Mouse (Mus musculus): ENCODE measurements around the gene Palm2. TPM values are rescaled to one million over a fixed set of nuclear protein-coding genes. Genes with fewer than 3 reads are reported as not detected.
A peak's percentile ranks its signal among the peaks of the same experiment; 100 is the strongest.

The Palm2 gene
- polyA plus RNA-seq, 1 experiment from 2014 or later, result 2.9 TPM

DNA sequence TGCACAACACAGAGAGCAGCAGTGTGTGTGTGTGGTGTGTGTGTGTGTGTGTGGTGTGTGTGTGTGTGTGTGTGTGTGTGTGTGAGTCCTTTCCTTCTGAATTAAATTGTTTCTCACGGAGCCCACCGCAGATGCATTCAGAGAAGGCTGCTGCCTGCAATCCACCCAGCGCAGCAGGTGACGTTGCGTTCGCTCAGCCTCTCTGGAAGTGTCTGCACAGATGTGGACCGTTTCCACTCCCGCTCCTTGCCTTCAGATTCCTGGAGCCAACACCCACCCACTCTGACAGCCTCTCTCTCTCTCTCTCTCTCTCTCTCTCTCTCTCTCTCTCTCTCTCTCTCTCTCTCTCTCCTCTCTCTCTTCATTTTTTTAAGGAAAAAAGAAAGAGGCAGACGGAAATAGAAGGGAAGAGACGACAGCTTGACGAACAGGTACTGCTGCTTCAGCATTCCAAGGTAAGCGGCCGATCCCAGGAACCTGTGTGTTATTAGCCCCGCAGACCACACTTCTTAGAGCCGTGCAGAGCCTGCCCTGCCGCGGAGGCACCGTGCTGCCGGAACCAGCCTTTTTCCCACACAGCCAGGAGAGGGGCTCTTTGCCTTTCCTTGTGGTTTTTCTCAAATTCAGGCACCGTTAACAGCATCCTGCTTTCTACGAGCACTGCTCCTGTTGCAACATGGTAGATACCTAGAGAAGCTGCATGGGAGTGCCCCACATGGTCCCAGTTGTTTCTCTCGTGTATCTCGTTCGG is 203.8 kb downstream of the Palm2 start:
- peak; percentile 75; the same call in 1 of the 2 replicates for ATAC-seq (ENCODE audit: low FRiP score)
- Histone ChIP-seq H3K27ac (0 out of 2 replicates have a peak overlapping the region, but pooled peaks have one; percentile 11), H3K9me3 (no peaks in the 10 kb centered on the region), H3K4me3 (replicated peaks) (peak overlapping the region; percentile 30), H3K9ac (peak overlapping the region; percentile 29; the same call in 1 of the 2 replicates), H3K4me2 (peak overlapping the region; percentile 62), H3K4me1 (peaks cover 20% of the 10 kb centered on the region), H3K36me3 (replicated peaks) (no peaks in the 10 kb centered on the region), H3K27me3 (no peaks in the 10 kb centered on the region)
- WGBS, result 24% methylated on average over 24 of the region's 24 CpGs

DNA sequence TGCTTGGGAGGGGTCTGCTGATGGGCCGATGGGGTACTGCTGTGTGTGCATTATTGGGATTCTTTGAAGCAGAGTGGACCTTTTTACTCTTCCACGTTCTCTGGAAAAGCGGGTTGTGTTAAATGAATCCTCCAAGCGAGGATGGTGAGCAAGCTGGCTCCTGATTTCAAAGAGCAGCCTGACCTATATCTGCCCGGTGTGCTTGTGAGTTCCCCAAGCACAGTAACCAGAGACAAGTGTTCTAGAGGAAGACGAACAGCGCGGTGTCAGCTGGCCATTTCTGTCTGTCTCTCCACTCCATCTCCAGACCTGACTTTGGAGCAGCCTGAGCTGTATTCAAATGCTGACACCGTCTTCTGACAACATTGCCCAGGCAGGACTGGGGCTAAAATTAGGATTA is 204.9 kb downstream of the Palm2 start:
- ATAC-seq (ENCODE audit: low FRiP score), result no peak
- H3K4me3 ChIP-seq (replicated peaks), result no peak overlapping the region
- 80% methylated on average over 9 of the region's 9 CpGs for WGBS
- H3K9ac ChIP-seq, result no peak overlapping the region
- no peaks in the 10 kb centered on the region for H3K9me3 ChIP-seq
- H3K36me3 ChIP-seq (replicated peaks), result no peaks in the 10 kb centered on the region
- H3K27ac ChIP-seq, result no peak overlapping the region
- H3K4me2 ChIP-seq, result peak overlapping the region; percentile 62; the same call in 1 of the 2 replicates
- H3K4me1 ChIP-seq, result peaks cover 20% of the 10 kb centered on the region
- no peaks in the 10 kb centered on the region for H3K27me3 ChIP-seq

DNA sequence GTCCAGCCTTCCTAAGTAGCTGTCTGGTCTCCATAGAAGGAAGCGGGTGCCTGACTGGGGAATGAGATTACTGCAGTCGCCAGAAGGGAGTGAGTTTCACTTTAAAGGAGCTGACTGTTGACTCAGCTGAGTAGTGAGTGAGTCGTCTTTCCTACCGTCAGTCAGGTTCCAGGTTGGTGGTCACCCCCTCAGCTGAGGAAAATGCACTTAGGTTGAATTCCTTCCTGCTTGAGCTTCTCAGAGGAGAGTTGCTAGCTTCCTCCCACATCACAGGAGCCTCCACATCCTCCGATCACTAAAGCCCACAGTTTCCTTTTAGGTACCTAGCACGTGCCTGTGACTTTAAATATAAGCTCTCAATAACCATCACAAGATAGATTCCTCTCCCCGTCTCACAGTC is 206.2 kb downstream of the Palm2 start:
- H3K27ac ChIP-seq, result no peak overlapping the region
- H3K9ac ChIP-seq, result no peak overlapping the region
- no peaks in the 10 kb centered on the region for H3K9me3 ChIP-seq
- no peaks in the 10 kb centered on the region for H3K27me3 ChIP-seq
- no peak for ATAC-seq (ENCODE audit: low FRiP score)
- peaks cover 20% of the 10 kb centered on the region for H3K4me1 ChIP-seq
- H3K4me3 ChIP-seq (replicated peaks), result no peak overlapping the region
- WGBS, result 49% methylated on average over 7 of the region's 7 CpGs
- H3K36me3 ChIP-seq (replicated peaks), result no peaks in the 10 kb centered on the region
- no peak overlapping the region for H3K4me2 ChIP-seq

DNA sequence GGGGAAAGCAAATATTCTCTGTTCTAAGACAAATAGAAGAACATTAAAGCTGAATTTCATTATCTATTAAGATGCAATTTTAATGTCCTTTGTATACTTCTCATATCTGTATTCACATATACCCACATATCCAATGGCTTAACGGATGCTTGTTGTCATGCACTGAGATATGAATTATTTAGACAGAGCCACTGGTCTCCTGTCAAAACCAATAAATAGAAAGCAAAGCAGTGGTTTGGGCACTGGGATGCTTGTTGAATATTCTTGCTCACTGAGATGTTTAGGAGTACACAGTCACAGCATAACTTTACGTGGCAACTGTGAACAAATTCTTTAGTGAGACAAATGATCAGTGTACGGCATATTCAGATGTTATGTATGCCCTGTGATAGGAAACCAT is 206.9 kb downstream of the Palm2 start:
- Histone ChIP-seq H3K27me3 (no peaks in the 10 kb centered on the region), H3K36me3 (replicated peaks) (no peaks in the 10 kb centered on the region), H3K4me3 (replicated peaks) (no peak overlapping the region), H3K4me2 (no peak overlapping the region), H3K9me3 (no peaks in the 10 kb centered on the region), H3K27ac (no peak overlapping the region), H3K9ac (no peak overlapping the region), H3K4me1 (peaks cover 20% of the 10 kb centered on the region)
- 87% methylated on average over 3 of the region's 3 CpGs for WGBS
- ATAC-seq (ENCODE audit: low FRiP score), result no peak

DNA sequence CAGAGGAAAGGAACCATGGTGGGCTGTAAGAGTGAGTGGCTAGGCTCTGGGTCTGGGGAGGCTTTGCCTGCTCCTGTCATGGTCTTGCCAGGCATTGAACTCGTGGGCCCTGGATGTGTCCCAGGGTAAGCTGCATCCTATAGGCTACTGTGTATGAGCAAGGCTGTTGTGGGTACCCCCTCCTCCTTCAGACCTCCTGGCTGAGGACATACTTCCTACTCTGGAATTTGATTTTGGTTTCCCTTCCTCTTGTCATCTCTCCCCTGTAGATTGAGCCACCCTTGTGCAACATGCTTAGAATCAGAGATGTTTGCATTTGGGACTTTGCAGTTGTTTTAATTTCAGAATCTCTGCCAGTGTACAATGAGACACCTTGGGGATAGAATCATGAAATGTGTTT is 216.9 kb downstream of the Palm2 start:
- no peaks in the 10 kb centered on the region for H3K36me3 ChIP-seq (replicated peaks)
- H3K9ac ChIP-seq, result no peak overlapping the region
- no peak overlapping the region for H3K27ac ChIP-seq
- WGBS, result 87% methylated on average over 1 of the region's 1 CpGs
- H3K4me3 ChIP-seq (replicated peaks), result no peak overlapping the region
- no peak for ATAC-seq (ENCODE audit: low FRiP score)
- H3K27me3 ChIP-seq, result no peaks in the 10 kb centered on the region
- H3K9me3 ChIP-seq, result no peaks in the 10 kb centered on the region
- H3K4me2 ChIP-seq, result no peak overlapping the region
- no peaks in the 10 kb centered on the region for H3K4me1 ChIP-seq

DNA sequence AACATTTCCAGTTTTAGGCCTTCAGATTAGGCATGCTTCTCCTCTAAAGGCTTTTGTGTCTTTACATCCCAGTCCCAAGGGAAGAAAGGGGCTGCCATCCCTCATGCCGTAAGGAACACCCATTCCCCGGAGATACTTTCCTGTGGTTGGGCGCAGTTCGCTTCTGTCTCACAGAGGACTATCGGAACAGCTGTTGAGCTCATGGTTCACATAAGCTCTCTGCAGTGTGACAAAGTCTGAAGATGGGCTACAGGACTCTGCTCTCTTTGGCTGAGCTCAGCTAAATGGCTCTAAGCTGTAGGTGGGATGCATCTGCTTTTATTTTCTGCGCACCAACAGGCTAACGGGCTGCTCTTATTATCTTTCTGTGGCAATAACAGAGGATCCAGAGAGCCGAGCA is 217.5 kb downstream of the Palm2 start:
- no peak overlapping the region for H3K9ac ChIP-seq
- H3K4me2 ChIP-seq, result no peak overlapping the region
- no peaks in the 10 kb centered on the region for H3K4me1 ChIP-seq
- ATAC-seq (ENCODE audit: low FRiP score), result no peak
- 85% methylated on average over 8 of the region's 8 CpGs for WGBS
- H3K36me3 ChIP-seq (replicated peaks), result no peaks in the 10 kb centered on the region
- no peaks in the 10 kb centered on the region for H3K9me3 ChIP-seq
- H3K27ac ChIP-seq, result no peak overlapping the region
- no peaks in the 10 kb centered on the region for H3K27me3 ChIP-seq
- no peak overlapping the region for H3K4me3 ChIP-seq (replicated peaks)

DNA sequence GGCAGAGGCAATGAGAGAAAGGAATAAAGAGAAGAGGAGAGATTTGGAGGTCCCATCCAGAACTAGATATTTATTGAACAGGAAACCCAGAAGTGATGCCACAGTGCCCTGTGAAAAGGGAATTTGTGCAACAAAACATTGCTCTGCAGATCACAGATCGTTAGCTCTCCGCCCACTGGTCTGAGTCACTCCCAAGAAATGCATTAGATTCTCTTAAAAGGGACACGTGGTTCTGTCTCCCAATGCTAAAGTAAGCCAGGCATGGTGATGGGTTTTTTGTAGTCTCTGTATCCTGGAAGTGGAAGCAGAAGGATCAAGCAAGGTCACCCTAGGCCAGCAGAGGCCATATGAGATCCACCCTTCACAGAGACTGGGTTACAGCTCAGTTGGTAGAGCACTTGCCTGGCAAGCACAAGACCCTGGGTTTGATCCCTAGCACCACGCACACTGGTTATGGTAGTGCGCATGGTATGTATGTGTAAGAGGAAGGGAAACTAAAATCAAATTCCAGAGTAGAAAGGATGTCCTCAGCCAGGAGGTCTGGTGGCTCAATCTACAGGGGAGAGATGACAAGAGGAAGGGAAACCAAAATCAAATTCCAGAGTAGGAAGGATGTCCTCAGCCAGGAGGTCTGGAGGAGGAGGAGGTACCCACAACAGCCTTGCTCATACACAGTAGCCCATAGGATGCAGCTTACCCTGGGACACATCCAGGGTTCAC is 218.3 kb downstream of the Palm2 start:
- Histone ChIP-seq H3K4me3 (replicated peaks) (no peak overlapping the region), H3K9ac (no peak overlapping the region), H3K4me2 (no peak overlapping the region), H3K9me3 (no peaks in the 10 kb centered on the region), H3K27me3 (no peaks in the 10 kb centered on the region), H3K4me1 (no peaks in the 10 kb centered on the region), H3K36me3 (replicated peaks) (no peaks in the 10 kb centered on the region), H3K27ac (no peak overlapping the region)
- WGBS, result 81% methylated on average over 5 of the region's 5 CpGs
- no peak for ATAC-seq (ENCODE audit: low FRiP score)

DNA sequence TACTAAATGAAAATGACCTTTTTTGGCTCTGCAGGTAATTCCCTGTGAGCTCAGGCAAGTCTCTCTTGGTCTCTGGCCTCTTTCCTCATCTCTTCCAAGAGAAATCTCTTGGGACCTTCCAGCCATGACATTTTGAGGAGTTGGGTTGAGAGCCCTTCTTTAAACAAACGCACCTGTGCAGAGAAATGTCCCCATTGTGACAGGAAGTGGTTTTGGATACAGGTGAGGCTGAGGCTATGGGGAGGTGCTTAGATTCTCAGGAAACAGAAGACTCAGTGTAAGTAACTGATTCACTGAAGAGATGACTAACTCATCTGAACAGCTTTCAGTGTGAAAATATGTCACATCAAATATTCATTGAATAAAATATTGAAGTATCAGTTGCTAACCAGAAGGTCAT is 221.9 kb downstream of the Palm2 start:
- H3K9ac ChIP-seq, result no peak overlapping the region
- peaks cover 13% of the 10 kb centered on the region for H3K4me1 ChIP-seq
- no peaks in the 10 kb centered on the region for H3K36me3 ChIP-seq (replicated peaks)
- WGBS, result 81% methylated on average over 1 of the region's 1 CpGs
- H3K27ac ChIP-seq, result no peak overlapping the region
- no peaks in the 10 kb centered on the region for H3K9me3 ChIP-seq
- no peaks in the 10 kb centered on the region for H3K27me3 ChIP-seq
- no peak overlapping the region for H3K4me2 ChIP-seq
- no peak overlapping the region for H3K4me3 ChIP-seq (replicated peaks)
- ATAC-seq (ENCODE audit: low FRiP score), result no peak

DNA sequence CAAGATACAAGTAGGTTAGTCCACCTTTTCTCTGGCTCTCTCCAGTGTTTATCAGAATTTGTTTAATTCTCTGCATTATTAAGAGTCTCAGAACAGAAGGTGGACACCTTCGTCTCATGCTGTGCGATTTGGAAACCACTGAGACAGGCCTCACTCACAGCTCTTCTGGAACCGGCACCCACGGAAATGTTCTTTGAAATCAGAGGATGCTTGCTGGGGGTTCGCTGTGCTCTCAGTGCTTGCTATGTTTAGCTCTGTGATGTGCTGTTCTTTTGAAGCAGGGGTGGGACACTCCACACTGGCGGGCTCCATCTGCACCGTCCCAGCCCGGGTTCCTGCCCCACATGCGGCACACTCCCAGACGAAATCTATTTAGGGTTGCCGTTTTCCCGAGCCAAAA is 222.3 kb downstream of the Palm2 start:
- no peaks in the 10 kb centered on the region for H3K9me3 ChIP-seq
- 93% methylated on average over 12 of the region's 12 CpGs for WGBS
- H3K27ac ChIP-seq, result no peak overlapping the region
- no peak for ATAC-seq (ENCODE audit: low FRiP score)
- peaks cover 14% of the 10 kb centered on the region for H3K4me1 ChIP-seq
- H3K4me2 ChIP-seq, result no peak overlapping the region
- H3K27me3 ChIP-seq, result no peaks in the 10 kb centered on the region
- no peak overlapping the region for H3K4me3 ChIP-seq (replicated peaks)
- H3K36me3 ChIP-seq (replicated peaks), result no peaks in the 10 kb centered on the region
- no peak overlapping the region for H3K9ac ChIP-seq

DNA sequence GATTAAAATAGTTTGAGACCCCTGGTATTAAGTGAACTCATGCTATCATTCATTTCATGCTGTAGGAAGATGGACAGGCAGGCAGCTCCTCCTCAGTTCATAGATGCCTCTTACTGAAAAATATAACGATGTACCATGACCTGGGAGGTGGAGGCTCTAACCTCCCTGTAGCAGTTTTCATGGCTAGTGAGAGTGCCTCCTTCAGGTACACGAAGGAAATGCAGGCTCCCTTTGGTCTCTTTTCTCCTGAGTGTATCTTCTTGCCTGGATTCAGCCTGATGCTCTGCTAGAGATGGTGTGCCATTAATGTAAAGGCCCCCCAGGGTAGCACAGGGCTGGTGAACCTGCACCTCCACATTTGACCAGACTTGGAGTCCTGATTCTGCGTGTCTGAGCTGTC is 222.8 kb downstream of the Palm2 start:
- no peak overlapping the region for H3K27ac ChIP-seq
- no peaks in the 10 kb centered on the region for H3K36me3 ChIP-seq (replicated peaks)
- 89% methylated on average over 3 of the region's 3 CpGs for WGBS
- H3K9me3 ChIP-seq, result no peaks in the 10 kb centered on the region
- H3K9ac ChIP-seq, result no peak overlapping the region
- no peak for ATAC-seq (ENCODE audit: low FRiP score)
- H3K4me2 ChIP-seq, result no peak overlapping the region
- H3K4me1 ChIP-seq, result peaks cover 14% of the 10 kb centered on the region
- H3K4me3 ChIP-seq (replicated peaks), result no peak overlapping the region
- H3K27me3 ChIP-seq, result no peaks in the 10 kb centered on the region

DNA sequence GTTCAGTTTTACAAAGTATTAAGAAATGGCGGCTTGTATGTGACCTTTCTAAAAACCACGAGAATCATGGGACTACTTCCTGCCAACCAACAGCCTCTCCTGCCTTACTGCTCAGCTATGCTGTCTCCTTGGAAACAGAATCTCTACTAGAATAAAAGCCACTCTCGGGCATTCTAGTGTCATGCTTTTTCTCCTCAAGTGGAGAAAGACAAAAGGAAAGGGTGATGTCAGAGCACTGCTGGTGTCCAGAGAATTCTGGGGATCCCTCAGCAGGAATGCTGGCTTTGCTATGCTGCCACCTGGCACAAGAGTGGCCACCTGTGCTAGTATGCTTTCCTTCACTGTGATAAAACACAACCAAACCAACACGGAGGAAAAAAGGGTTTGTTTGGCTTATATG is 226.4 kb downstream of the Palm2 start:
- ATAC-seq (ENCODE audit: low FRiP score), result no peak

DNA sequence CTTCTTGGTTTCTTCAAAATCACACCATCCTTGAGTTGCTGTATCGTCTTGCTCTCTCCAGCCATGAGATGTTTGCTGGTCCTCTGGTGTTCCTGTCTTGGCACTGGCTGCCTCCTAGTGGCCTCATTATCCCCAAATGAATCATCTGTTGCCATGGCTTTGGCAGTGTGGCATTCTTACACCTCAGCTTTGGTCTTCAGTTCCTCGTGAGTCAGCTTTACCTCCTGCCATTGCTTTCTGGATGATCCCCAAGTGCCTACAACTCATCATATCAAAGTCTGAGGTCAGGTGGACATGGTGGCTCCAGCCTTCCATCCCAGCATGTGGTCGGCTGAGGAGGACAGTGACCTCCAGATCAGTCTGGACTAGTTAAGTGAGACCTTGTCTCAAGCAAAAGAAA is 232.1 kb downstream of the Palm2 start:
- Histone ChIP-seq H3K4me1 (0 out of 2 replicates have a peak, but pooled peaks cover under 1% of the 10 kb centered on the region), H3K36me3 (replicated peaks) (no peaks in the 10 kb centered on the region), H3K4me3 (replicated peaks) (no peak overlapping the region), H3K27me3 (no peaks in the 10 kb centered on the region), H3K4me2 (no peak overlapping the region), H3K27ac (no peak overlapping the region), H3K9ac (no peak overlapping the region), H3K9me3 (no peaks in the 10 kb centered on the region)
- no peak for ATAC-seq (ENCODE audit: low FRiP score)
- WGBS, result 88% methylated on average over 3 of the region's 3 CpGs

More for the DNA sequence above, 226.4 kb downstream of the Palm2 start:
- Histone ChIP-seq H3K9ac (0 out of 2 replicates have a peak overlapping the region, but pooled peaks have one; percentile 1), H3K36me3 (replicated peaks) (no peaks in the 10 kb centered on the region), H3K27me3 (no peaks in the 10 kb centered on the region), H3K9me3 (no peaks in the 10 kb centered on the region), H3K4me2 (no peak overlapping the region; the same call in 1 of the 2 replicates), H3K4me3 (replicated peaks) (no peak overlapping the region), H3K4me1 (peaks cover 14% of the 10 kb centered on the region), H3K27ac (peak overlapping the region; percentile 15; the same call in 1 of the 2 replicates)
- WGBS, result 8% methylated on average over 4 of the region's 4 CpGs

Data from forebrain, embryonic 12.5 days (tissue).